Mouse (Mus musculus) ovary, postnatal 14 days (tissue): ENCODE measurements around the gene Rap1gap2.

Experiments
- DNase-seq: peaks from one replicate; pipeline ENCODE4 v3.0.0; 2022; ENCODE audit warnings: low spot score

Gene Rap1gap2

DNA sequence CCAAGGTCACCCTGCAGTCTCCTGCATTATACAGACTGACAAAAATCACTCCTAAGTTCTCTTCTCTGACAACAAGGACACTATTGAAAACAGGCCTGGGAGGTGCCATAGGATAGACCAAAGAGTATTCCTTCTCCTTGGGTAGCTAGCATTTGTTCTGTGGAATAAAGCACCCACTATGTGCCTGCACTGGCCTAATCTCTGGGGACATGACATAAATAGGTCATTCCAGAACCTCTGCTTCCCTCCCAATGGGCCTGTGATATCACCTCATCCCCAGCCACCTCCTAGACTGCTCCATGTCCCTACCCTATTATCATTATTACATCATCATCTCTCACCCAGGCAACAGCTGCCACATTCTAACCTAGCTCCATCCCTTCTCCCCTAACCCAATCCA, 108.7 kb downstream of the Rap1gap2 start:
- no peak for DNase-seq

DNA sequence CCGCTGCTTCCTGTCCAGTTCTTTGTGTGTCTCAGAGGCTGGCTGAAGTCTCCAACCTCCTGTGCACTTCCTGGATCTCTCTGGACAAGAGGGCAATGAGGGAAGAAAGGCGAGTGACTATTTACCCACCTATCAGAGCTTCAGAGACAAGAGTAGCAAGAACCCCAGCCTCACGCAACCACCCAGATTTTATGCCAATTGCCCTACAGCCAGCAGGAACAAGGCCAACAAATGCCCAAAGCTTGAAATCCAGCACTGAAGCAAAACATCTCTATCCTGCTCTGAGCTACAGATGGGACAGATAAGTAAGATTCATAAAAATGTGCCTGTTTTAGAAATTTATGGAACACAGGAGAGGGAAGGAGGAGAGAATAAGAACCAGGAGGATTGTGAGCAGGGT, 109.7 kb downstream of the Rap1gap2 start:
- DNase-seq: no peak

DNA sequence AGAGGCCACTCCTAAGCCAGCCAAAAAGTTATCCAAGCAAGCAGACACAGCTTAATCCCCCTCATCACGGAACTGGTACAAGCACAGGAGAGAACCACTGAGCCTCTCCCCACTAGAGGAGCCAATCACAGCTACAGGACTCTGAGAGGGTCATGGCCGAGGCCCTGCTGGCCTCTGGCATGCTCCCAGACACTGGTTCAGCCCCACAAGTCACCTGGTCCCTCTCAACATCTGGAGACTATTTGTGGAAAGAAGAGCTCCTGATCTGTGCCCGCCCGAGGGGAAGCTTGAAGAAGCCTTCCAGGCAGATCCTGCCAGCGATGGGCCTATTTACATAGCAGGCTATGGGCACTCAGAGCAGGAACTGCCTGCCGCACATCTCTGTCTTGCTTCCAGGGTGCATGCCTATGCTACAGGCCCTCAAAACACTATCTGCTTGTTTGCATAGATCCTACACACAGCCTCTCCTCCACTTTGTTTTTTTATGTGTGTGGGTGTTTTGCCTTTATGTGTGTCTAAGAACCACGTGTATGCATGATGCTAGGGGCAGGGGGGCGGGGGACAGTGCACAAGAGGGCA, 111.1 kb downstream of the Rap1gap2 start:
- no peak for DNase-seq

DNA sequence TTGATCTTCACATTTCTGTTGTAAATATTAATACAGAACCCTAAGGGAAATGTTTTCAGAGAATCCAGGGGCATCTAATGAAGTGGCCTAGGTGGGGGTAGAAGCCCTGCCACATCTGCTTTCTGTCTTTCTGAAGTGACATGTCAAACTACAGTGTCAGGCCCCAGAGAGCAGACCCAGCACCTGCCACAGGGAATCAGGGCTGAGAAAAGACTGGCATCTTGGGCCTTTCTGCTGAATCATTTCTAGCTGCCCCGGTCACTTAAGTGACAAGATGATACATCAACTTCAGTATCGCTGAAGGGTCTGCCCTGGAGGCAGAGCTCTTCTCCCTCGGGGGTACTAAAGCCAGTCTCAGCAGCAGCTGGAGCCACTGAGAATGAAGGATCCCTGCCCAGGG, 111.7 kb downstream of the Rap1gap2 start:
- no peak for DNase-seq

DNA sequence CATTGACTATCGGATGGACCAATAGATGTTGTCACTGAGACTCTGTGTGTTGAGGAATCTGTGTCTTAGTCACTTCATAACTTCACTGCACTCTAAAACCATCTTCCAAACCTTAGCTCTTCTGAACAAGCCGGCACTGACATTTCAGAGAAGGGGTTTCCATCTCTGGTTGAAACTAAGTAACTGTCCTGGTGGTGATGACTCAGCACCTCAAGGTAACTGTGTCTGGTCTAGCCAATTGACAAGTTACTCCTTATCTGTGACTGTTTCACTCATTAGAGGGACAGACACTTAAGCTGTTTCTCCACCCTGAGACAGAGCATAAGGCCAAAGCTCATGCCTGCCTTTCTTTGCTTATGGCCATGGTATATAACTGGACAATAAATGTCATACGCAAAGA, 114.1 kb downstream of the Rap1gap2 start:
- no peak for DNase-seq

DNA sequence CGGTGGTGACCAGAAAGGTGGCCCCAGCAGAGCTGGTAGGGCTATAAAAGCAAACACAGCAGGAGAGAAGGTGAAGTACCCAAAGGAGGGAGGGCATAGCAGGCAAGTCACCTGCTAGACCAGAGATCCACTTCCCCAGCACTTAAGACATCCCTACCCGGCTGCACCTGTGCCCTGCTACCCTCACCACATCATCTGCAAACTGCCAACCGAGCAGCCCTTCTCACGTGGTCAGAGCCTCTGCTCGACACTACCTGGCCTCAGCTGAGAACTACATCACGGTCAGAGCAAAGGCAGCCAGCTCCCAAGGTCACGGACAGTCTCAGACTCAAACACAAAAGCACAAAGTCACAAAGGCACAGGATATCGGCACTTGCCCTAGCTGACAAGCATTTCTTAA, 116.8 kb downstream of the Rap1gap2 start:
- DNase-seq: no peak

DNA sequence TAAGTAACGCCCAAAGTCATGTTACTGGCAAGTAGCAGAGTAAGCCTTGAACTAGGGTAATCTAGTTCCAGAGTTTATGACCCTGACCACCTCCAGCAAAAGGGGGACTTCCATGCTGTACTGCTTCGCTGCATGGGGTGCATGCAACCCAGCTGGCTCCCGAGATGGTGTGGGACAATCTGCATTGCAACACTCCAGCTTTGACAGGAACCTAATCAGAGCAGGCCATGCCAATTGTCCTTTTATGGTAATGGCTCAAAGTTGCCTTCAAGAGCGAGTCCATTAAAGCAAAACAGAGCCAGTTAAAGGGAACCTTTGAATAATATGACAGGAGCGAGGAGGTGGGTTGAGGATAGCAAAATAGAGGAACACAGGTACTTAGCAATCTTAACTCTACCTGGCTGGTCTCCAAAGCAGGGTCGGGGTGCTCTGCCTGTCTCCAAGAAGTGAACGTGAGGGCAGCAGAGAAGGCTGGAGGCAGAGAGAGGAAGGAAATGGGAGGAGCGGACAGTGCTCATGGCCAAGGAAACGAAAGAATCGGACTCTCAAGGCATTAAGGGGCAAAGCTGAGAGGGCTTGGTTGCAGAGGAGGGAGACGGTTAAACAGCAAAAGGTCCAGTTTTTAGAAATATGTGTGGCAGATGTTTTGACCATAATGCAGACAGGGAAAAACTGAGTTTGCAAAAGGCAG, 117.4 kb downstream of the Rap1gap2 start:
- no peak for DNase-seq

DNA sequence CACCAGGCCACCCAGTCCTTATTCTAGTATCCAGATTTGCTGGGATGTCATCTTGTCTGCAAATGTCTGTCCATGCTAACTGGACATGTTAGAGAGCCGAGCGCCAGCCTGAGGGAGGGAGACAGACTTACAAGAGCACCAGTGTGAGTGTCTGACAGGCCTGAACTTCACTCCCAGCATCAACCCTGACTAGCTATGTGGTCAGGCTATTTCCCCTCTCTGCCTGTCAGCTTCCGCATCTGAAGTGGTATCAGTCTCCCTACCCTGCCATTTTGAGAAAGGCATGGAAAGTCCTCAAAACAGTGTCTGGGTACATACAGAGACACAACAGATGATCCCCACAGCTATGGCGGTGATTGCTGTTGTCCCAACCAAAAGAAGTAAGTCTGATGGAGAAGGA, 119.6 kb downstream of the Rap1gap2 start:
- no peak for DNase-seq

DNA sequence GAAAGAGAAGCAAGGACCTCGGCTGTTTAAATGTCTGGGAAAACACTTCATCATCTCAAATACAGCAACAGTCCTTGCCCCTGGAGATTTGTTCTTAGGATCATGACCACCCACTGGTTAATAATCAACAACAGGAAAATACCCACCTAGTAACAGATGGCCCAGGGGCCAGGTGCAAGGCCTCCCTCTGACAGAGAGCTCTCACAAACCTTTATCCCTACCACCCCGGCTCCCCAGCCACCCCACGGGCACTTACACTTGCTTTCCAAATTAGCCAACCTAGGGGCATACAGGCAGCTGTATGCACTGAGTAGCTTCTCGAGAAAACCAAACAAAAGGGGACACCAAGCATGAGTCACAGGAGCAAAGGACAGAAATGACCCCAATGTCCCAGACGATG, 121.5 kb downstream of the Rap1gap2 start:
- DNase-seq: no peak

DNA sequence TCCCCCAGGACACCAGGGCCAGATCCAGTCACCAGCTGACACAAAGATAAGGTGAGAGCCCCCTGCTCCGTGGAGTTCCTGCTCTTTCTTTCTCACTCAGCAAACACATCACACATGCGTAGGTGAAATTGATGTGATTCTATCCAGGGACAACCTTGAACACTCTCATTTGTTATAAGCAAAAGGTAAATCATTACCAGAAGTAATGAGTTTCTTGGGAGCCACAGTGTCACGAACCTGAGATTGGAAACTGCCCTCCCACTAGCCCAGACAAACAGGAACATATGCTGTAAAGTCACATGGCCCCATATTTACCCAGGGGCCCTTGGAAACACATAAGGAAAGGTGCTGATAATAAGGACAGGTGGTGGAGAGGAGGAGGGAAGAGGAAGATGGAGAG, 122.8 kb downstream of the Rap1gap2 start:
- DNase-seq: no peak

DNA sequence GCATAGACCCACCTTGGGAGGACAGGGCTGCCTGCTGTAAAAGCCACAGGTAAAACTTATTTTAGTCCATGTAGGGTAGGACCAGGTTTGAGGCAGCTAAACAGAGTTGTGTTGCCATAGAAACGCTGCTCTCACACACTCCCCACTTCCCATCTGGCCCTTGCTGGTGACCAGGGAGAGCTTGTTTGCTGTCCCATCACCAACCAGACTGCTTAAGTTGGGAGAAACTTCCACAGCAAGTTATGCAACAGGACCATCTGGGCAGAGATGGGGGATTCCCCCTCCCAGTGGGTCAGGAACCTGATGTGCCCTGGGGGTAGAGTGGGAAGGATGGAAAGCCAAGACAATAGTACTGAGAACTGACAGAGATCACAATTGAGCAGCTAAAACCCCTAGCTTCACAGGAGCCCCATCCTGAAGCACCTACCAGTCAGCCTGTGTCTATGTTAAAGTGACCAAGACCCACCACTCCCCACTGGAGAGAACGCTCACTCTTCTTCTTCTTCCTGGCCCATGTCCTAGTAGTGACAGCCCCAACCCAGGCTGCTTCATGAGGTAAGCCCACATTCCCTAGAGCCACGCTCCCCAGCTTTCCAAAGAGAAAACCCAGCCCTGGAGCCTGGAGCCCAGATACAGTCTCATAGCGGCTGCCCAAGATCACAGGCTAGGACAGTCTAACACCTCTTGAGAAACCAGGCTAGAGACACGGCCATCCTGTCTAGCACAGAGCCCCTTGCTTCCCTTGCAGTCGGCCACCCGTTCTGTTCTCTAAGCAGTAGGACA, 125.1 kb downstream of the Rap1gap2 start:
- no peak for DNase-seq

DNA sequence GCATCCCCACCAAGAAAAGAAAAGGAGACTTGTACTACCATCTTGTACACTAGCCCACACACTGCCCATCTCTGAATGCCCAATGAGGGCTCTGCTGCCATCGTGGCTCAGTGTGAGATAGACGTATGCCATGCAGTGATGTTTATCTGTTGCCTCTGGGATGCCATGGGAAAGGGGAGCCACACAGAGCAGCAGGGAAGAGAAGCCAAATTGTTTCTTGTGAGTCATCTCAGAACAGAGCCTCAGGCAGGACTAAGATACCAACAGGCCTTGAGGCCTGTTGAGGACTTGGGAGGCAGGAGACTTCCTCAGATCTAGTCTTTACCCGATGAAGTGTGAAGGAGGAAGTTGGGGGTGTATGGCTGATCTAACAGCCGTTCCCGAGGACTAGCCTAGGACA, 126.8 kb downstream of the Rap1gap2 start:
- DNase-seq: no peak

DNA sequence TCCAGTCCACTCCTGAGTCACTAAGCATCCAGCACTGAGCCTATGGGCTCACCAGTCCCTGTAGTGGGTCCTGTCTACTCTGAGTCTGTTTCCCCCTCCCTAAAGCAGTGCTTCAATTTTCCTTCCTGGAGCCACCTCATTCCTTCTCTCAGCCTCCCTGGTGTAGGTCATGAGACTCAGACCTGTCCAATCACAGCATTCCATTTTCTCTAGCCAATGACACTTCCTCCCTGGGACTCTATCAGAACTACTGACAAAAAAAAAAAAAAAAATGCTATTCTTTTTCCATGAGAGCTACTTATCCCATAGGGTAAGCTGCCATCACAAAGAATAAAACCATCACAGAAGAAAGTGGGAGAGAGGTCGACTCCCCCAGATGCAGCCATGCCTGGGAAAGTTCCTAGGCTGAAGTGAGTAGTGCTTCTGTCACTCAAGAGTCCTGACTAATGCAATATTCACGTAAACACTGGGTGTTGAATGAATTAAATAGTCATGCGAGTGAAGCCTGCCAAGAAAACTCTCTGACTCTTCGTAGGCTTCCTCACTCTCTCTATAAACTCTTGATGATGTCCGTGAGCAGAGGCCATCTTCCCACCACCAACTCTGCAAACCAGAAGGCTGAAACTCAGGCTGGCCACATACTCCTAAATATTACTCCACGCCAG, 127.4 kb downstream of the Rap1gap2 start:
- no peak for DNase-seq

DNA sequence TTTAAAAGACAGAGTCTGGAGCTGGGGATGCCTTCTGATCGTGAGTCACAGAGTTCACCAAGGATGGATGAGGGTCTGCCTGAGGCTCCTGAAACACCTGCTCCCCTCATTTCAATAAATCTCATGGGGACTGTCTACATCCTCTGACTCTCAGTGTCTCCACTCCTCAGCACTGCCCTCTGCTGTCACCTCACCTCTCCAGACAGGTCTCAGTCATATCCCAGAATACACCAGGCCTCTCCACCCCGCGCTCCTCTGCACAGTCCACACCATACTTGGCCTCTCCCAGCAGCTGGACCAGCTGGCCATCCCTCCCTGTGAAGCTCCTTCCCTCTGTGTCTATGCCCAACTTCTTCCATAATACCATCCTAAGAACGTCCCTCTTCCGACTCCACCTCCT, 128.9 kb downstream of the Rap1gap2 start:
- no peak for DNase-seq

DNA sequence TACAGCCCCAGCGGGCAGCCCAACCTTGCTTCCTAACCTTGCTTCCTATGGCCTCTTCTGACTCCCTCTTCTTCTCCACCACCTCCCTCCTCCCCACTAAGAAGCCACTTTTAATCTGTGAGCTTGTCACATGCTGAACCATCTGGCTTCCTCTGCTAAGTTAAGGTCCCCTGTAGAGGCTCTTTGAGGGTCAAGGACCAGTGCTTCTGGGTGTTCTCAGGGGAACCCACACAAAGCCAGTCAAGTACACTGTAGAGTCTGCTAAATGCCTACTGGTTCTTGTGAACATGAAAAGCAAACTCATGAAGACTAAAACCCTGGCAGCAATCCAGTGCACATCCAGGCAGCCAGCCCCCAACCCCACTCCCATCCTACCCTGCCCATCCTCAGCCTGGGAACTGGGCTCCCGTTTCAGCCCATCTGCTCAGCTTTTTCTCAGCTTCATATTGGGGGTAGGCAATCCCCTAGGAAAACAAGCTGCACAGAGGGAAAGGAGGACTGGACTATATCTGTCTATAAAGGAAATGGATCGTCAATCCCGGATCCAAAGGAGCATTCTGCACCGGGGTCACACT, 130.9 kb downstream of the Rap1gap2 start:
- DNase-seq: no peak

DNA sequence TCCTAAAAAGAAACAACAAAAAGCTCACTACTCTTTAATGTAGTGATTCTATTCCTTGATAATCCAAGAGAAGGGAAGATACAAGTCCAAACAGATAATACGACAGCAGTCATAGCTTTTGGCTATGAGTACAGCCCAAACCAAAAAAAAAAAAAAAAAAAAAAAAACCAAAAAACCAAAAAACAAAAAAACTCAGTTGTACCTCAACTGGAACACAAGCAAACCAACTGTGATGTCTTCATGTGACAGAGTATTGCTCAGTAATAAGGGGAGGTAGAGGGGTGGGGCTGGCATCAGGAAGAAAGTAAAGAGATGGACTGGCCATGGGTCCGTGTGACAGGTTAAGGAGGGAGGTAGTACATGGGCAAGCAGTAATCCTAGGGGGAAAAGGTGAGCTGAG, 131.8 kb downstream of the Rap1gap2 start:
- DNase-seq: no peak

DNA sequence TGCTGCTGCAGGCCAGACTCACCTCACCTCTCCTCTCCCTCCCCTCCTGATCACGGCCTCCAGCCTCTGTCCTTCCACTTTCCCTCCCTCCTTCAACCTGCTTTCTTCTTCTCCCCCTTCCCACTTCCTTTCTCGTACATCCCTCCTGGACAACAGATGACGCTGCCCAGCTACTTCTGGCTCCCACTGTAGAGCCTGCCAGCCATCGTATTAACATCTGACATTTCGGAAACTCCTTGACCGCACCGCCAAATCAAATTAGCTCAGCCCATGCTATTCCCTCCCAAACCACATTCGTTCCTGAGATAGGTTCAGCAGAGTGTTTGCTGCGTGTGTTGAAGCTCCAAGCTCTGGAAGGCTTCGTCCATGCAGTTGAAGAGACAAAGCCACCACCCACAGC, 138.0 kb downstream of the Rap1gap2 start:
- DNase-seq: no peak

DNA sequence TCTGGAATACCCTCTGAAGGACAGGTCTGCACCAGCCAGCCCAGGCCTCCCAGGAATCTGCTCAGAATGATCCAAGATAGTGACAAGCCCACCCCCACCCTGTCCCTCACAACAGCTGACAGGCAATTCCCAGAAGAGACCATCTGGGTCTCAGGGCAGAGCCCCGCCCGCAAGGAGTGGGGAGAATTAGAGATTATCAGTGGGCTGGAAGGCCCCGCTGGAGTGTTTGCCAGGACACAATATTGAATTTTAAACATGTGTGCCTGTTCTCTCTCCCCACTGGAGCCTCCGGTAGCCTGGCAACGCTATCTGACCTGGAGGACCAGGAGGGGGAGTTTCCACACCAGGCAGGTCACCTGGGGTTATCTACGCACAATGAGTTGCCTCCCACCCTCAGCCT, 142.5 kb downstream of the Rap1gap2 start:
- DNase-seq: no peak

DNA sequence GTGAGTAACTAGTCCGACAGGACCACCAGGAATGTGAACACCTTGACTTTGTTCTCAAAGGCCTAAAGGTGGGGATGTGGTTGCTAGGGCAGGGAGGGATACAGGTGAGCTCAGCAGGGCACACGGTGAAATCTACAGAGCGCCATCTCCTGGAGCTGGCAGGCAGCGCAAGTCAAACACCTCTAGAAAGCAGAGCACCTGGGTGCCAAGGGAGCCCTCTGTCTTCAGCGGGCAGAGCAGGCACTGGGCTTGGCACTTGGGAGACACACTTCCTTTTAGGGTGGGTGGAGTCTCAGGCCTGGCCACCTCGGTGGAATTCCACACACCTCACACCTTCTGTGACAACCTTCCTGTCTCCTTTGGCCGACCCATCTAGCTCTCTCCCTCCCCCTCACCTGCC, 145.0 kb downstream of the Rap1gap2 start:
- no peak for DNase-seq

DNA sequence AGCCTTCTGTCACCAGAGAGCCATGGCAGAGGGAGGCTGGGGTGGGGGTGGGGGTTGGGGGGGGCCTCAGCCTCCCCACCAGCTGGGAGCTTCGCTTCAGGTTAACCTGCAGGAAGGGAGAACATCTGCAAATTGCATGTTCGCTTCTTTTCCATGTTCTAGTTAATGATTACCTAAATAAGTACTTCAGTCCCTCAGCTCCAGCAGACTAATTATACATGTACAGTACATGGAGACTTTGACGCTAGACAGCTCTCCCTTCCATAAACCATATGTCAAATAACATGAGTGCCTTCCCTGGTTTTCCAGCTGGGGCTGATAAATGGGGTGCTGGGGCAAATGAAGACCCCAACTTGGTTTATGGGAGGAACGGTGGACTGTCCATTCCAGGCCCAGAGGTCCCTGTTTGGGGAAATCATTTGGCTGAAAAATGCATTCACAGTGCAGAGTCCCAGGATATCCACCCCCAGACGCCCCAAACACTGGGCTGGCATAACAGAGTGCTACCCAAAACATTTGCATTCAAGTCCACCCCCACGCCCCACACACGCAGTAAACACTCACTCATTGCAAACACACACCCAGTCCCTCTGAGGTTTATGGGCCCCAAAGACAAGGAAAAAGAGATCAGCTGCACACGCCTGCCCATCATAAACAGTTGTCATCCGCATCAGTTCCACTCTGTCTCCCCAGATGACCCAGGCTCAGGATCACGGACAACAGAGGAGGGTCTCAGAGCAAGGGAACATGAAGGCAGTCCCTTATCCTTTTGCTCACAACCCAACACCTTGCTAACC, 146.3 kb downstream of the Rap1gap2 start:
- DNase-seq: no peak

DNA sequence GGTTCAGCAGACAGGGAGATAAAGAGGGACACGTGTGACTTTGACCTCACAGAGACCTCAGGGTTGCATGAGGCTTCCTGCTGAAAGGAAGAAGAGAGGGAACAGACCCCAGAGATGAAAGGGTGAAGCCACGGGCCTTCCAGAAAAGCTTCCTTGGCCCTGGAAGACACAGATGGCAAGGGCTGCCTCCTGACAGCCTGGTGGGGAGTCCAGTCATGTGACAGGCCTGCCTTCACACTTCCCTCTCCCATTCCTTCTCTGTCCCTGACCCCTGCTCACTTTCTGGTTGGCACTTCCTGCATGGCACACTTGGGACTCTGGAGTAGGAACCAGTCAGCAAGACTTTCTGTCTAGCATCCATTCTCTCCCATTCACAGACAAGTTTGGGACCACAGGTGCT, 148.1 kb downstream of the Rap1gap2 start:
- no peak for DNase-seq

DNA sequence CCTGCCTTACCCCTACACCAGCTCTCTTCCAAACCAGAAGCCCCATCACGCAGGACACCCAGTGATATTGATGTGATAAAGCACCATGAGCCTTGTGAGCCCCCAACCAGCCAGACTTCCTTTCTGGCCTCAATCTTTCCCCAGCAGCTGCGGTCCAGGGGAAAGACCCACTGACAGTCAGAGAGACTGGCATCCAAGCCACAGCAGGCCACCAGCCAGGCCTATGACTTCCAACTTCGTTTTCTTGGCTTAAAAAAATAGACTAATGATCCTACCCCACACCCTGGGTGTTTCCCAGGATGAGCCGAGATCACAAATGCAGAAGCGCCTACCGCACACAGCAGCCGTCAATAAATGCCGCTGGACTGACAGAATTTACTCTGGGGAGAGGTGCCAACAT, 151.1 kb downstream of the Rap1gap2 start:
- no peak for DNase-seq
